ENCODE assay signal across 8 mouse cellular contexts in genomic region chr1:86523776-86524618, GRCm38 (mm10). TPM values are rescaled to one million over a fixed set of nuclear protein-coding genes. Genes with fewer than 3 reads are reported as not detected.
A peak's percentile ranks its signal among the peaks of the same experiment; 100 is the strongest.
DNase-seq lines count a peak whose midpoint lies in the region; ATAC-seq and TF ChIP-seq lines count a peak whose summit lies in the region.

No protein-coding gene starts in this region.

- intact Hi-C loops in heart, postnatal 36 days (cut with DNase I), result no loop called here

- H3K27me3 ChIP-seq in heart, embryonic 13.5 days (replicated peaks), result no peaks in the 10 kb centered on the region
- H3K27me3 ChIP-seq in MEL (ENCODE audit: control insufficient read depth in 1 of 2, insufficient read depth in 2 of 2, low read length in 2 of 2), result no peaks in the 10 kb centered on the region
- H3K27me3 ChIP-seq in forebrain, embryonic 15.5 days, result no peaks in the 10 kb centered on the region
- H3K27me3 ChIP-seq in liver, postnatal 0 days (ENCODE audit: insufficient read depth, low read length), result no peaks in the 10 kb centered on the region

- no peak for DNase-seq in heart, postnatal 36 days
- DNase-seq in MEL (ENCODE audit: low read depth, low spot score), result peak; percentile 96
- no peak for DNase-seq in liver, postnatal 0 days
- DNase-seq in right cerebral cortex, adult 18-20 months, result no peak
- DNase-seq in lung, postnatal 4 days, result no peak
- no peak for DNase-seq in ovary, postnatal 14 days (ENCODE audit: low spot score)

- no peak for ATAC-seq in heart, embryonic 13.5 days (ENCODE audit: extremely low read depth, insufficient number of reproducible peaks, low FRiP score, low TSS enrichment)
- ATAC-seq in forebrain, embryonic 15.5 days (replicated peaks), result no peak
- peak; percentile 1 for ATAC-seq in liver, postnatal 0 days

- H3K4me3 ChIP-seq in heart, embryonic 13.5 days, result peak overlapping the region; percentile 99
- peak overlapping the region in 1 of 2 experiments; percentile 44; a peak in 3 of 4 replicates for H3K4me3 ChIP-seq in MEL (ENCODE audit: control insufficient read depth in 1 of 2, insufficient read depth in 1 of 2, low read depth in 2 of 2, low read length in 2 of 2)
- H3K4me3 ChIP-seq in forebrain, embryonic 15.5 days, result no peak overlapping the region
- H3K4me3 ChIP-seq in liver, postnatal 0 days (ENCODE audit: low read depth, low read length), result no peak overlapping the region

- 78% methylated on average over 8 of the region's 8 CpGs for WGBS in heart, embryonic 13.5 days
- WGBS in forebrain, embryonic 15.5 days, result 93% methylated on average over 8 of the region's 8 CpGs
- WGBS in liver, postnatal 0 days (ENCODE audit: insufficient replicate concordance), result 57% methylated on average over 8 of the region's 8 CpGs

- H3K9me3 ChIP-seq in heart, embryonic 13.5 days, result no peaks in the 10 kb centered on the region
- no peaks in the 10 kb centered on the region for H3K9me3 ChIP-seq in MEL (replicated peaks; ENCODE audit: insufficient read depth, low read length)
- H3K9me3 ChIP-seq in forebrain, embryonic 15.5 days, result no peaks in the 10 kb centered on the region
- H3K9me3 ChIP-seq in liver, postnatal 0 days (ENCODE audit: low read length), result no peaks in the 10 kb centered on the region

- H3K79me2 ChIP-seq in MEL (ENCODE audit: control insufficient read depth, insufficient read depth, low read length, poor library complexity), result peaks cover 34% of the 10 kb centered on the region

- TF ChIP-seq POLR2A in MEL (IDR thresholded peaks at IDR 0.05; ENCODE audit: control insufficient read depth in 1 of 2, insufficient read depth in 1 of 2, low read depth in 1 of 2, low read length in 2 of 2, poor library complexity in 1 of 2), result peak in 1 of 2 experiments; percentile 70; a peak in 2 of 4 replicates

- H3K27ac ChIP-seq in heart, embryonic 13.5 days (replicated peaks), result peak overlapping the region; percentile 100
- H3K27ac ChIP-seq in MEL (ENCODE audit: control insufficient read depth, low read depth, low read length), result peak overlapping the region; percentile 100
- H3K27ac ChIP-seq in forebrain, embryonic 15.5 days (replicated peaks), result peak overlapping the region; percentile 100
- H3K27ac ChIP-seq in liver, postnatal 0 days (ENCODE audit: low read depth), result peak overlapping the region; percentile 100

- H3K36me3 ChIP-seq in heart, embryonic 13.5 days, result peaks cover 5% of the 10 kb centered on the region
- H3K36me3 ChIP-seq in MEL (ENCODE audit: control insufficient read depth in 1 of 2, insufficient read depth in 2 of 2, low read length in 2 of 2), result peaks cover 0 to 15% of the 10 kb centered on the region in 2 experiments; a peak in 3 of 4 replicates
- H3K36me3 ChIP-seq in forebrain, embryonic 15.5 days, result no peaks in the 10 kb centered on the region
- H3K36me3 ChIP-seq in liver, postnatal 0 days (replicated peaks; ENCODE audit: insufficient read depth, low read length), result no peaks in the 10 kb centered on the region

- TF ChIP-seq CTCF in MEL (IDR thresholded peaks at IDR 0.05 in 2 of 3, conservative IDR thresholded peaks at IDR 0.05 in 1 of 3; ENCODE audit: control insufficient read depth in 1 of 3, insufficient read depth in 1 of 3, low read depth in 2 of 3, low read length in 3 of 3, poor library complexity in 1 of 3, severe bottlenecking in 1 of 3), result no peak
- TF ChIP-seq CTCF in liver, postnatal 0 days (IDR thresholded peaks at IDR 0.05; ENCODE audit: low read depth), result no peak

- peaks cover 32% of the 10 kb centered on the region for H3K4me1 ChIP-seq in heart, embryonic 13.5 days
- peaks cover 3 to 22% of the 10 kb centered on the region in 2 experiments; a peak in 3 of 4 replicates for H3K4me1 ChIP-seq in MEL (ENCODE audit: control insufficient read depth in 1 of 2, insufficient read depth in 2 of 2, low read length in 2 of 2)
- H3K4me1 ChIP-seq in forebrain, embryonic 15.5 days, result peaks cover 16% of the 10 kb centered on the region
- peaks cover 18% of the 10 kb centered on the region for H3K4me1 ChIP-seq in liver, postnatal 0 days (ENCODE audit: insufficient read depth)

- H3K9ac ChIP-seq in heart, embryonic 13.5 days, result peak overlapping the region; percentile 79
- peak overlapping the region; percentile 96 for H3K9ac ChIP-seq in MEL (ENCODE audit: control insufficient read depth, low read depth, low read length, poor library complexity, severe bottlenecking)
- H3K9ac ChIP-seq in forebrain, embryonic 15.5 days (replicated peaks), result peak overlapping the region; percentile 70
- H3K9ac ChIP-seq in liver, postnatal 0 days (replicated peaks), result no peak overlapping the region

- peak overlapping the region; percentile 94 for H3K4me2 ChIP-seq in heart, embryonic 13.5 days
- peak overlapping the region; percentile 93 for H3K4me2 ChIP-seq in forebrain, embryonic 15.5 days (replicated peaks)
- H3K4me2 ChIP-seq in liver, postnatal 0 days (ENCODE audit: low read depth, low read length), result peak overlapping the region; percentile 93; the same call in 1 of the 2 replicates

- peak; percentile 80 to 91 for TF ChIP-seq EP300 in MEL (IDR thresholded peaks at IDR 0.05; ENCODE audit: low read depth in 1 of 2, low read length in 2 of 2)
- peak; percentile 86 for TF ChIP-seq EP300 in liver, postnatal 0 days (IDR thresholded peaks at IDR 0.05; ENCODE audit: low read depth)

- no peak for TF ChIP-seq RAD21 in MEL (IDR thresholded peaks at IDR 0.05; ENCODE audit: low read depth, low read length)

TF ChIP-seq in MEL, 35 proteins besides CTCF, POLR2A, EP300 and RAD21 (continues in another document):
- TF ChIP-seq MYC (IDR thresholded peaks at IDR 0.05; ENCODE audit: low read depth, low read length) (peak; percentile 89), CHD1 (IDR thresholded peaks at IDR 0.05; ENCODE audit: low read depth, low read length) (0 out of 2 replicates have a peak, but pooled peaks have one; percentile 18), TCF12 (IDR thresholded peaks at IDR 0.05; ENCODE audit: low read depth, low read length) (peak; percentile 84), MAX (IDR thresholded peaks at IDR 0.05; ENCODE audit: low read length) (peak; percentile 59), HCFC1 (IDR thresholded peaks at IDR 0.05; ENCODE audit: low read depth, low read length) (no peak; the same call in 1 of the 2 replicates), UBTF (IDR thresholded peaks at IDR 0.05; ENCODE audit: borderline replicate concordance, insufficient read depth, low read depth, low read length) (no peak), CHD2 (IDR thresholded peaks at IDR 0.05; ENCODE audit: low read length) (no peak), ZC3H11A (IDR thresholded peaks at IDR 0.05; ENCODE audit: low read depth, low read length) (no peak), ETS1 (IDR thresholded peaks at IDR 0.05; ENCODE audit: low read depth, low read length) (peak; percentile 80; the same call in 1 of the 2 replicates), NELFE (IDR thresholded peaks at IDR 0.05; ENCODE audit: low read depth, low read length) (peak; percentile 48; the same call in 1 of the 2 replicates), ZNF384 (IDR thresholded peaks at IDR 0.05; ENCODE audit: low read depth, low read length) (peak; percentile 89), NRF1 (IDR thresholded peaks at IDR 0.05; ENCODE audit: insufficient read depth, low read depth, low read length, poor library complexity, severe bottlenecking) (peak; percentile 43; the same call in 1 of the 2 replicates), GATA1 (IDR thresholded peaks at IDR 0.05; ENCODE audit: low read depth, low read length) (peak; percentile 92), MAFK (IDR thresholded peaks at IDR 0.05; ENCODE audit: borderline replicate concordance, low read depth, low read length) (no peak), SIN3A (IDR thresholded peaks at IDR 0.05; ENCODE audit: low read length) (no peak; the same call in 1 of the 2 replicates), TBP (IDR thresholded peaks at IDR 0.05; ENCODE audit: low read depth, low read length) (peak; percentile 83), ZKSCAN1 (IDR thresholded peaks at IDR 0.05; ENCODE audit: low read depth, low read length) (no peak), BHLHE40 (IDR thresholded peaks at IDR 0.05; ENCODE audit: borderline replicate concordance, low read depth, low read length) (peak; percentile 84), JUND (IDR thresholded peaks at IDR 0.05; ENCODE audit: low read depth, low read length) (no peak), RCOR1 (IDR thresholded peaks at IDR 0.05; ENCODE audit: low read depth, low read length) (peak; percentile 88), MXI1 (IDR thresholded peaks at IDR 0.05; ENCODE audit: low read depth, low read length) (no peak), MEF2A (IDR thresholded peaks at IDR 0.05; ENCODE audit: extremely low read depth, insufficient replicate concordance, low read depth, low read length, poor library complexity, severe bottlenecking) (no peak)

RNA-seq across cellular contexts. Expression of gene Ptma, which starts 2.5 kb away (rescaled TPM):
- 929 and 934 TPM in 2 replicates for polyA plus RNA-seq in heart, embryonic 13.5 days (2015; fragmentation: Nextera tagmentation; extraction: Ambion mirVana)
- total RNA-seq in heart, postnatal 36 days (2021), result 100 to 1,000 TPM; 202 to 234 TPM
- total RNA-seq in MEL (2012; rRNA removed), result 3,309 and 3,407 TPM in 2 replicates
- polyA plus RNA-seq in MEL (2012; ENCODE audit: insufficient read depth in 1 of 2, insufficient read length in 2 of 2, low read depth in 1 of 2, low replicate concordance in 2 of 2, missing spikeins in 1 of 2), result 1,000 to 10,000 TPM; 2,419 to 4,891 TPM
- polyA plus RNA-seq in forebrain, embryonic 15.5 days (2015; fragmentation: Nextera tagmentation; extraction: Ambion mirVana), result 2,368 and 2,448 TPM in 2 replicates
- 750 and 799 TPM in 2 replicates for polyA plus RNA-seq in liver, postnatal 0 days (2015; fragmentation: Nextera tagmentation; extraction: Ambion mirVana)

RNA-seq across cellular contexts. Expression of gene Pde6d, which starts 58.4 kb away (rescaled TPM):
- 60.4 and 66.9 TPM in 2 replicates for polyA plus RNA-seq in heart, embryonic 13.5 days (2015; fragmentation: Nextera tagmentation; extraction: Ambion mirVana)
- 10 to 100 TPM; 41.7 to 44.1 TPM for total RNA-seq in heart, postnatal 36 days (2021)
- total RNA-seq in MEL (2012; rRNA removed), result 13.4 and 13.8 TPM in 2 replicates
- 10 to 100 TPM in 1 of 2 experiments, not detected in 1; 79.9 TPM for polyA plus RNA-seq in MEL (2012; ENCODE audit: insufficient read depth in 1 of 2, insufficient read length in 2 of 2, low read depth in 1 of 2, low replicate concordance in 2 of 2, missing spikeins in 1 of 2)
- polyA plus RNA-seq in forebrain, embryonic 15.5 days (2015; fragmentation: Nextera tagmentation; extraction: Ambion mirVana), result 99.0 and 103 TPM in 2 replicates
- 25.2 and 29.6 TPM in 2 replicates for polyA plus RNA-seq in liver, postnatal 0 days (2015; fragmentation: Nextera tagmentation; extraction: Ambion mirVana)

RNA-seq across cellular contexts. Expression of gene Cops7b, which starts 58.7 kb away (rescaled TPM):
- polyA plus RNA-seq in heart, embryonic 13.5 days (2015; fragmentation: Nextera tagmentation; extraction: Ambion mirVana), result 26.9 and 28.2 TPM in 2 replicates
- 10 to 100 TPM in 1 of 2 experiments, 1 to 10 TPM in 1; 10.0 to 11.2 TPM for total RNA-seq in heart, postnatal 36 days (2021)
- 34.3 and 36.0 TPM in 2 replicates for total RNA-seq in MEL (2012; rRNA removed)
- 10 to 100 TPM in 1 of 2 experiments, not detected in 1; 64.8 TPM for polyA plus RNA-seq in MEL (2012; ENCODE audit: insufficient read depth in 1 of 2, insufficient read length in 2 of 2, low read depth in 1 of 2, low replicate concordance in 2 of 2, missing spikeins in 1 of 2)
- polyA plus RNA-seq in forebrain, embryonic 15.5 days (2015; fragmentation: Nextera tagmentation; extraction: Ambion mirVana), result 62.9 and 63.4 TPM in 2 replicates
- 8.5 and 9.8 TPM in 2 replicates for polyA plus RNA-seq in liver, postnatal 0 days (2015; fragmentation: Nextera tagmentation; extraction: Ambion mirVana)
